Mouse (Mus musculus): ENCODE measurements around the gene Pold2.

DNA sequence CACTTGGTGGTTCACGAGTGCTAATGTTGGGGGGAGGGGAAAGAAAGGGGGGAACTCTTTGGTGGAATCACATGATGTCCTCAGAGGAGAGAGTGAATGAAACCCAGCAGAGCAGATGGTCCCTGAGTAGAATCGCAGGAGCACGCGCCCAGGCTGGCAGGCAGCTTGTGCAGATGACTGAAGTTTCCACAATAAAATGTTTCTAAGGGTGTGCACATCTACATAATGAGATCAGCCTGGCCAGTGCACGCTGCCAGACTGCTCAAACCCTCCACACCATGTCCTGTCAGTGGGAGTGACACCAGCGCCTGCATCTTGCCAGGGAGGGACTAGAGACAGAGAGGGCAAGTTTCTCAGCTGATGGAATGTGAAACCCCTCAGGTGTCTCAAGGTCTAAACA lies 29.4 kb downstream of the Pold2 start:
- TF ChIP-seq CTCF (IDR thresholded peaks at IDR 0.05; ENCODE audit: control insufficient read depth, insufficient read depth, low read length) (no peak), POLR2A (IDR thresholded peaks at IDR 0.05; ENCODE audit: borderline replicate concordance, control insufficient read depth, low read depth, low read length) (no peak)

All from bone marrow, adult 2 months (tissue).